Mouse (Mus musculus) layer of hippocampus, adult 2 months (tissue): Measurements from ENCODE around the gene Lamb3. TPM values are rescaled to one million over a fixed set of nuclear protein-coding genes. Genes with fewer than 3 reads are reported as not detected.

Experiments
- DNase-seq, 2 experiments: peaks; one replicate each; pipeline ENCODE4 v3.0.0; 2022; ENCODE audit warnings: low spot score in 2 of 2
- H3K27ac ChIP-seq: fragments of 200-600 bp; 2 replicates; pipeline ENCODE4 v1.8.1; 2022
- H3K4me3 ChIP-seq: fragments of 200-600 bp; 2 replicates; pipeline ENCODE4 v1.8.1; 2022; ENCODE audit warnings: mild to moderate bottlenecking
- CTCF ChIP-seq: fragments of 200-600 bp; conservative IDR thresholded peaks from 2 replicates; pipeline ENCODE4 v1.8.1; 2022; ENCODE audit warnings: antibody characterized with exemption, mild to moderate bottlenecking, moderate library complexity
- total RNA-seq, 2 experiments: library from RNA; stranded (reverse); gene quantifications; 2 replicates each; pipeline ENCODE4 v1.2.3; 2021

Gene Lamb3
- total RNA-seq, 2 experiments from 2014 or later, result 0.82 to 1.4 TPM

DNA sequence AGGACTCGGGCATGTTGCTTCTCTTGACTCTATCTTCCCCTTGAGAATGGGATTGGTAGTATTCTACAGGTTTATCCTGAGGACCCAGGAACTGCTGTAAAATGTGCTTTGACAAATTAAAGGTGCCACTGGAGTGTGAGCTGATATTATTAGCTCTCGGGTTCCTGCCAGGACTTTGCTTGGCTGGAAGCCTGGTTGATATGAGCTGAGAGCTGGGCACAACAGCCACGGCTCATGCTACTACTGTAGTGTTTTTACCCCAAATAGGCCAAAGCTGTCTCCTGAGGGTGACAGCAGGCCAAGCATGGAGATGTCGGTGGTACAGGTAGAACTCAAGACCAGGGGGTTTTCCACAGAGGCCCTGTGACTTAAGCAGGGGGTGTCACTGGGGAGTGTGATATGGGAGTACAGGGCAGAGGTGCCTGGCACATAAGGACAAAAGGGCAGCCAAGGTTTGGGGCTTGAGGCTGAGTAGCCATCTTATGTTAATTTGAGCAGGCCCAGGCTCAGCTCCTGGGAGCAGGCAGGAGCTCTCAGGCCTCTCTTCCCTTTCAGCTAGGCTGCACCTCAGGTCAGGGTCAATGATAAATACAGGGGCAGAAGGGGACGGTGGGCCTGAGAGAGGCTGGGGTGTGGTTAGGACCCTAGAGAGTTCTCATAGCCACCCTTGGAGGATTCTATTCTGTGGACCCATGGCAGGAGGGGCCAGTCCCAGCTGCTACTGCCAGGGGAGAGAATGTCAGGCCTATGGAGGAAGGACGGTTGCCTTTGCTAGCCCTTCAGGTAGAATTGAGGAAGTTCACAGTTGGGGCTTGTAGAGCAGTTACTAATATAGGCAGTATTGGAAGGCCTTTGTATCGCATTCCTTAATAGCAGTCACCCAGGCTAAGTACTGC lies 128.9 kb downstream of the Lamb3 start:
- Histone ChIP-seq H3K4me3 (no peak overlapping the region), H3K27ac (peak overlapping the region; percentile 43; the same call in 1 of the 2 replicates)
- peak; percentile 42 to 51 for DNase-seq
- TF ChIP-seq CTCF, result no peak

DNA sequence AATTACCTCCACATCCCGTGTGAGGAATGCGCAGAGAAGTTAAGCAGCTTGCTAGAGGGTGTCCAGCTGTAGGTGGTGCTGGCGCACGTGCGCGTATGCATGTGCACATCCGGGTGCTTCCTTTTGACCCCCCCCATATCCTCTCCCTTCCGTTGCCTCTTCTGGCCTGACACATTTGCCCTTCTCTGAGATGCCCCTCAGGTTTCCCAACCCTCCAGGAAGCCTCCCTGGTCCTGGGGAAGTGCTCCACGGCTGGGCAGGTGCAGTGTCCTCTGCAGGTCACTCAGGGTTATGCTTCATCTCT lies 129.5 kb downstream of the Lamb3 start:
- TF ChIP-seq CTCF, result no peak
- H3K27ac ChIP-seq, result no peak overlapping the region
- H3K4me3 ChIP-seq, result no peak overlapping the region
- no peak for DNase-seq

DNA sequence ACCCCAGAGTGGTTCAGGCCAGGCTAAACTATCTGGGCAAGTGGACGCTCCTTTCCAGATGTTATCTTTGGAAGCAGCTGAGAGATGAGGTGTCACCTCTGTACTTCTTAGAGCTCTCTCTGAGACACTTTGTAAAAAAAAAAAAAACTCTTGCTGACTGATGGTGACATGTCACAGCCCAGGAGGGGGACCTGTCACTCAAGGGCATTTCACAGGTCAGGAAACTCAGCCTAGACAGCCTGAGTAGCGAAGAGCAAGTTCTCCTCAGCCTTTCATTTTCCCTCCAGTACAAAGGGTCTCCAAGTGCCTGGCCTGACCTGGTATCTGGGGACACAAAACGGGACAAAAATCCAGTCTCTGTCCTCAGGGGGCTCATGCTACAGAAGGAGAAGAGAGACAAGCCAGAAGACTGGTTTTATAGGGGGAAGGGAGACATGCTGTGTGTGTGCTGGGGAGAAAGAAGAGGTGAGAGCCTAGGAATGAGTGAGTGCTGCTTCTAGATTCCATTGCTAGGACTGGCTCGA lies 130.3 kb downstream of the Lamb3 start:
- TF ChIP-seq CTCF, result no peak
- no peak overlapping the region for H3K4me3 ChIP-seq
- DNase-seq, result no peak
- peak overlapping the region; percentile 32; the same call in 1 of the 2 replicates for H3K27ac ChIP-seq

DNA sequence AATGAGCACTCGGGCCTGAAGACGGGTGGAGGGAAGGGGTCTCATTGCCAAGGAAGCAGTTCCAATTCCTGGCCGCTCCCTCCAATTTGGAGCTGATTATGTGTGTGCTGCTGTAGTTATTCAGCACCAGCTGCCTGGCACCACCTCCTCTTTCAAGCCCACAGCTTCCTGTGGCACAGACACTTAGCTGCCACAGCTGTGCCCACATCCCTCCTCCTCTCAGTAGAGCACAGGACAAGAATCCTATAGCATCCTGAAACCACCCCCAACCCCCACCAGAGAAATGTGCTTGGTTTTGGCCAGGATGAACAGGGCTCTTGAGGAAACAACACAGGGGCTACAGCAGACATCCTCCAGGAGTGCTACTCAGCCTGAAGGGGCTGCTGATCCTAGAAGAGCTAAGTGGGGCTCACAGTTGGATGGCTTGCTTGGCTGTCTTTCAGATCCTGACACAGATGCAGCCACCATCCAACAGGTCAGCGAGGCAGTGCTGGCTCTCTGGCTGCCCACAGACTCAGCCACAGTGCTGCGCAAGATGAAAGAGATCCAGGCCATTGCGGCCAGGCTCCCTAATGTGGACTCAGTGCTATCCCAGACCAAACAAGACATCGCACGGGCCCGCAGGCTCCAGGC lies 131.0 kb downstream of the Lamb3 start:
- no peak overlapping the region for H3K4me3 ChIP-seq
- no peak for TF ChIP-seq CTCF
- peak overlapping the region; percentile 52; the same call in 1 of the 2 replicates for H3K27ac ChIP-seq
- peak; percentile 49 to 70 for DNase-seq

DNA sequence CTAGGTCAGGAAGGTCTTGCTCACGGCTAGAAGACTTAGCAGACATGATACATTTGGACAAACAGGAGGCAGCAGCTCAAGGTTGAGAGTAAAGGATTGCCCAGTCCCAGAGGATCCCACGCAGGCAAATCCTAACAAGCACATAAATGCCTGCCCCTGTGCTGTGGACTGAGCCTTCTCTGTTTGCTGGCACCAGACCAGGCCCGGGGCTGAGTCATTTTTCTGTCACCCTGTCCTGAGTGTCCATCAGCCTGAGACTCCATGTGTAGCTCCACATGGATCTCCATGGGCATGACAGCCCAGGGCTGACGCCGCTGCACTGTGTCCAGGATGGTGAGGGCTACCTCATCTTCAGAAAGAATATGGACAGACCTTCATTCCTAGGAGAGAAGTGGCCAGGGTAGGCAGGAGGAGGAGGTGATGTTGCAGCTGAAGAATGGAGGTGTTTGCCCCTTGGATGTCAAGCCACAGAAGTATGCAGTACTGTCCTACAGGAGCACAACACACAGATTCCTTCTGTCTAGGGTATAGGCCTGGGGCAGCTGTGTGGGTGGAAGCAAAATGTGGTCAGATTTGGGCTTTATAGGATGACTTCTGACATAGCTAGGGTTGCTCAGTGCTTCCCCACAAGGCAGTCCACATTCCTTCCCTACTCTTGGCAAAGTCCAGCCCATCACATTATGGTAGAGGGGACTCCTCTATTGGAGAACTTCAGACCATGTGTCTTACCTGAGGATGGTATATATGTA lies 134.9 kb downstream of the Lamb3 start:
- Histone ChIP-seq H3K4me3 (no peak overlapping the region), H3K27ac (no peak overlapping the region)
- TF ChIP-seq CTCF, result no peak
- no peak for DNase-seq

DNA sequence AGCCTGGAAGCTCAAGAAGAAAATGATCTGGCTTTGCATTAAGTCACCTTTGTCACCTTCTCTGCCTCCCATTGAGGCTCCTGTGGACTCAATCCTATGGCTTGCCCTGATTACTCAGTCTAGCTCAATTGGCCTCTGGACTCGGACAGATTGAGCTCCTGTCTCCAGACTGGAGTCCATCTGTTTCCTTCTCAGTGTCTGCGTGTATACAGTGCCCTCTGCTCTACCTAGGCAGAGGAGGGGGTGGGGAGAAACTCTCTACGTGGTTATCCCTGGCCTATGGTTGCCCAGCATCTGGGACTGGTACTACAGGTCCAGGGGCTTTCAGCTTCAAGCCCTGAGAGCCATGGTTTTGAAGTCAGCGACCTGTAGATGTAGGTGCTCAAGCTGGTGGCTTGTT lies 136.4 kb downstream of the Lamb3 start:
- no peak overlapping the region for H3K27ac ChIP-seq
- no peak overlapping the region for H3K4me3 ChIP-seq
- no peak for TF ChIP-seq CTCF
- DNase-seq, result no peak

DNA sequence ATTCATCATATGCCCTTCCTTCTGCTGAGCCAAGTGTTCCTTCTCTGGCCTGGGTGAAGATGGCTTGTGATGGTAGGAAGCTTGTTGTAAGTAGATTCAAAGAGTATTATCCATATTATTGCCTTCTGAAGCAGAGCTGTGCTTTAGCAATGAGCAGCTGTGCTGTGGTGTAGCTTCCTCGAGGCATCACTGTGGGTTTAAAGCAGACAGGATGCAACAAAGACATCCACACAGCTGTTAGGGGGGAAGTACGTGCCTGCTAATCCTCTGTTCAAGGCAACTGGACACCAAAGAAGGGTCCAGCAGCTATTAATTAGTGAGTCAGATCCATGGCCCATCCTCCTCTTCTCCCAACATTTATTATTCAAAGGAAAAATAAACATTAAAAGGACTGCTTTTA lies 137.5 kb downstream of the Lamb3 start:
- peak overlapping the region; percentile 36; the same call in 1 of the 2 replicates for H3K27ac ChIP-seq
- H3K4me3 ChIP-seq, result no peak overlapping the region
- TF ChIP-seq CTCF, result no peak
- no peak for DNase-seq

DNA sequence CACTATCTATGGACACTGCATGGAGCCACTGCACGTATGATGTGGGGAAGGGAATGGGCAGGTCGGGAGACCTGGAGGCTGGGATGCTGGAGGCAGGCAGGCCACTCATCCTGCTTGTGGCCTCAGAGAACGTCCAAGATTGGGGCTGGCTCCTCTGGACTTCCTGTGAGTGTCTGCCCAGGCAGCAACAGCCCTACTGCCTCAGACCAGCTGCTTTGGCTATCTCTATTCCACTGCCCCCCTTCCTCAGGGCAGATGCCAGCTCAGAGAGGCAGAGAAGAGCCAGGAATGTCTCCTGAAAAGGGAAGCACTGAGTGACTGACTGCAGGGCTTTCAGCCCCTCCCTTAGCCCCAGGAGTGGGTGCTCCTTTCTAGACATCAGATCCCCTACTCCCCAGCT lies 139.4 kb downstream of the Lamb3 start:
- no peak for DNase-seq
- TF ChIP-seq CTCF, result no peak
- no peak overlapping the region for H3K4me3 ChIP-seq
- H3K27ac ChIP-seq, result 0 out of 2 replicates have a peak overlapping the region, but pooled peaks have one; percentile 3

DNA sequence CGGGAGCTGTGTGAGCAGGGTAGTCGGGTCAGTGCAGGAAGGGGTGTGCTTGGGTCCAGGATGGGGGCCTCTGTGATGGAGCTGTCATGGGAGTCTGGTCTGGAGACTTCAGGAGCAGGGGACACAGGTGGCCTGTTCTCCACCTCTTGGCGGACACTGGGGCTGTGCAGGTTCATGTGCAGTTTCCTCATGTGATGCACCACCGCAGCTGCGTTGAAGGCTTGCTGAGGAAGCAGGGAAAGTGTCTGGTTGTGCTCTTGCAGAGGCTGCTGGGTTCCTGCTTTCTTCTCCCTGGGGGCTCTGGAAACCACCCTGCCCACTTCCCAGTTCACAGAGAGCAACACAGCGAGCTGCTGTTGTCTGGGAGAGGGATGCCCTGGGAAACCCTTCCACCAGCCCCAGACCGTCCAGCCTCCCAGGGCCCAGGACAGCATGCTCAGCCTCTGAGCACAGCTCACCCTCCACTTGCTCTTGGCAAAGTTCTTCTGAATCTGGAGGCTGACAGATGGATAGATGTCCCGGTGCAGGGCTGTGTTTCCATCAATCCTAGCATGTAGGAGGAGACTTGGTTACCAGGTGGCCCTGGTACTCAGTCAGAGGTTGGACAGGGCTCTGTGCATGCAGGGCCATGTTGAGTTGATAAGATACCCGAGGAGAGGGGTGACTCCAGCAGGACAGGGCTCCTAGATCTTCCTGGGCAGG lies 140.9 kb downstream of the Lamb3 start:
- no peak for TF ChIP-seq CTCF
- no peak for DNase-seq
- Histone ChIP-seq H3K4me3 (no peak overlapping the region), H3K27ac (peak overlapping the region; percentile 49)

DNA sequence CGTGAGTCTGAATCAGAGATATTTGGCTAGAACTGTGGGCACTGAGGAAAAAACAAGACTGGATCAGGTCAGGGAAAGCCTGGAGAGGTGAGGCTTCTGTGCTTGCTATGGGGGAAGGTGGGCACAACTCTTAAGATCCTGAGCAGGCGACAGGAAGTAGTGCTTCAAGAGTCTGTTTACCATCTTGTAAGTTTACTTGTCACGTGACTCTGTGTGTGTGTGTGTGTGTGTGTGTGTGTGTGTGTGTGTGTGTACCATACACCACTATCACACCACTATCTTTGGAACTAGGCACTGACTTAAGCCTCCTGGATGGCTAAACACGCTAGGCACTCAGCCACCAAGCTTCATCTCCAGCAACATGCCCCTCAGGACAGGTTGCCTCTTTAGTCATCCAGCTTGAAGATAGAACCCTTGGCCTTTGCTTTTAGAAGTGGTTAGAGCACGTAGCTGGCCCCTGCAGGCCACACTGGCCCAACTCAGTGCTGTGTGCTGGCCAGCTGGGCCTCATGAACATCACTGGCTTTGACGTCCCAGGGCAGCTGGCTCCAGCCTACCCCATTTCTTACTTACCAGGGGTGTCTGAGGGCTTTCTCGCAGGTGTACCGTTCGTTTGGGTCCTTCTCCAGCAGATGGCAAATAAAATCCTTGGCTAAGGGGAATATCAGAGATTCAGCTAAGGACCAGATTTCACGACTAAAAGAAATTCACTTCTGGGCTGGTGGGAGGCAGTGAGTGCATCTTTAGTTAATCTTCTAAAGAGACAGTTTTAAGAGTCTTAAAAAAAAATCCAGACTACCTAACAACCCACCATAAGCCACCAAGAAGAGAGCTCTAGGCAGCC lies 142.4 kb downstream of the Lamb3 start:
- Histone ChIP-seq H3K4me3 (no peak overlapping the region), H3K27ac (peak overlapping the region; percentile 80)
- TF ChIP-seq CTCF, result no peak
- DNase-seq, result no peak

DNA sequence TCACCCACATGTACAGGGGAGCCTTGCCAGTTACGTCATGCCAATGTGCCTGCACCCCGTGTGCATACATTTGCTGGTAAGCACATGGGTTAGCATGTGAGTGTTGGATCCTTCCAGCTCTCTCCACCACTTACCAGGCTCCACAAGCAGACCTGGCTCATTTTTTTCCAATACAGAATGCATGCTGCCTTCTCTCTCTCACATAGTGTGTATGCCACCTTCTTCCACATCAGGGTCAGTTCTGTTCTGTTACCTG lies 143.0 kb downstream of the Lamb3 start:
- DNase-seq, result peak; percentile 47 to 72
- H3K4me3 ChIP-seq, result no peak overlapping the region
- TF ChIP-seq CTCF, result no peak
- peak overlapping the region; percentile 80 for H3K27ac ChIP-seq

DNA sequence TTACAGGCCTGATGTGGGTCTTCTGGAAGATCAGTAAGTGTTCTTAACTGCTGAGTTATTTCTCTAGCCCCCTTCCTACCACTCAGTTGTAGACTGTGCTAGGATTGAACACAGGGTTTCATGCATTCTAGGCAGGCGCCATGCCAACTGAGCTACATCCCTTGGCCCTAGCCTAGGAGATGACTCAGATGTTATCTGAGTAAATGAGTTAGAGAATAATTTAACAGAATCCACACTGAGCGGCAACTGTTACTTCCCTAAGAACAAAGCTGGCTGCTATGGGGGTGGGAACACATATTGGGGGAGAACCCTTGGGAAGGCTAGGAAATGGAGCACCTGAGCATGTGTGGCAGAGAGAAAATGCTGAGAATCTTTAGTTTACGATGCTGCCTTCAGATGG lies 144.1 kb downstream of the Lamb3 start:
- DNase-seq, result peak; percentile 57 to 81
- TF ChIP-seq CTCF, result no peak
- no peak overlapping the region for H3K4me3 ChIP-seq
- H3K27ac ChIP-seq, result peak overlapping the region; percentile 80
